Mouse (Mus musculus) heart, postnatal 0 days (tissue): ENCODE measurements around the gene Rubcn. TPM values are rescaled to one million over a fixed set of nuclear protein-coding genes. Genes with fewer than 3 reads are reported as not detected.

Source experiments
- ATAC-seq: fragments of 200-750 bp; cut with Nextera tagmentation; 2 replicates; pipeline ENCODE4 v1.8.0; 2017; ENCODE audit warnings: low read depth, moderate number of reproducible peaks, moderate library complexity; ENCODE audit not compliant: insufficient read depth
- DNase-seq: peaks from one replicate; pipeline ENCODE4 v3.0.0-alpha.2; 2016; ENCODE audit warnings: low spot score
- H3K27ac ChIP-seq: fragments of 300-500 bp; sonication (generic); 2 replicates; pipeline ENCODE4 v1.5.1; 2014; ENCODE audit warnings: low read depth, mild to moderate bottlenecking
- H3K27me3 ChIP-seq: fragments of 300-500 bp; sonication (generic); 2 replicates; pipeline ENCODE4 v1.6.1; 2014; ENCODE audit warnings: low read length, mixed read lengths; ENCODE audit not compliant: control insufficient read depth, insufficient read depth
- H3K36me3 ChIP-seq: fragments of 300-500 bp; sonication (generic); replicated peaks from 2 replicates; pipeline ENCODE4 v1.6.1; 2014; ENCODE audit warnings: low read length, mixed read lengths; ENCODE audit not compliant: control insufficient read depth, insufficient read depth
- H3K4me1 ChIP-seq: fragments of 300-500 bp; sonication (generic); 2 replicates; pipeline ENCODE4 v1.6.1; 2014; ENCODE audit warnings: antibody characterized with exemption; ENCODE audit not compliant: control insufficient read depth, insufficient read depth
- H3K4me2 ChIP-seq: fragments of 300-500 bp; sonication (generic); 2 replicates; pipeline ENCODE4 v1.6.1; 2014; ENCODE audit warnings: low read depth, mild to moderate bottlenecking, low read length, moderate library complexity
- H3K4me3 ChIP-seq: fragments of 300-500 bp; sonication (generic); 2 replicates; pipeline ENCODE4 v1.5.1; 2014; ENCODE audit warnings: low read depth, low read length
- H3K9ac ChIP-seq: fragments of 300-500 bp; sonication (generic); replicated peaks from 2 replicates; pipeline ENCODE4 v1.6.1; 2014; ENCODE audit warnings: low read depth, low read length, mixed read lengths
- H3K9me3 ChIP-seq: fragments of 300-500 bp; sonication (generic); replicated peaks from 2 replicates; pipeline ENCODE4 v1.6.1; 2016; ENCODE audit warnings: low read length; ENCODE audit not compliant: control insufficient read depth
- CTCF ChIP-seq: IDR thresholded peaks from 2 replicates; pipeline ENCODE4 v1.5.1; 2016; ENCODE audit warnings: antibody characterized with exemption, control low read depth, low read depth
- EP300 ChIP-seq: IDR thresholded peaks from 2 replicates; pipeline ENCODE4 v1.6.1; 2016; ENCODE audit warnings: antibody characterized with exemption, low read depth
- WGBS: fragments of 180-500 bp; shearing (Covaris S2); extraction: QIAGEN DNeasy Blood & Tissue Kit; methylation state at CpG from one replicate; pipeline ENCODE4 v1.1.7; 2014; 5-methylcytosine and 5-hydroxymethylcytosine counted together
- polyA plus RNA-seq: library from polyadenylated mRNA; unstranded; fragments of >200 nt; fragmentation: Nextera tagmentation; extraction: Ambion mirVana; gene quantifications from 2 replicates; pipeline ENCODE4 v1.2.1, GENCODE M21; 2015
- total RNA-seq: library from RNA; depleted of rRNA; stranded (reverse); fragments of >200 nt; gene quantifications from 2 replicates; pipeline ENCODE4 v1.2.3, GENCODE M21; 2014; ENCODE audit warnings: low replicate concordance

Gene Rubcn
- total and polyA plus RNA-seq, 2 experiments from 2014 or later = 12.5 to 66.7 TPM

DNA sequence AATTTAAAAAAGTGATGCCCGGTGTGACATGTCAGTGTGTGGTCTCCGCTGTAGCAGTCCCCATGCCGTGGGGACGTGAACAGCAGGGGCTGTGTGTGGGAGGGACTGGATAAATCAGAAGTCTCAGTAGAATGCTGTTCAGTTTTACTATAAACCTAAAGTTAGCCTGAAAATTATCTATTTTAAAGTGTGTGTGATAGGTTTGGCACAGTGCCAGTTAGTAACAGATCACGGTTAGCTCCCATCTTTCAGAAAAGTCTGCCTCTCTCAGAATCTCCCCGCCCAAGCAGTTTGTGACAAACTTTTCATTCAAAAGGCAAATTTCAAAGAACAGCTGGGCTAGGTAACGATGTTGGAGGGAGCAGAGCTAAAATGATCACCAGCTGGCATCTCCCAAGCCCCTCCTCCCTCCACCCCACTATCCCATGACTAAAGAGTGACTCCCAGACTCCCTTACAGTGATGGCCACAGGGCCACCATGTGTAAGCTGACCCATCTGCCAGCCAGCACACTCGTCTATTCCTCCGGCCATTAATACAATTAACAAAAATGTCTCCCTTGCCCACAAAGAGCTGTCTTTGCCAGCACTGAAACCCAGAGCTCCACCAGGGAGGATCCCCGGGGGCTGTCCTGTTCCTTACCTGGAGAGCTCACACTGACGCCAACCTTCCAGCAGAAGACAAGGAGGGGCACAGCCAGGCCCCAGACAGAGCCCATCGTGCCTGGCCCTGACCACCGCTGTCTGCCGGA, 80.7 kb downstream of the Rubcn start:
- 70% methylated on average over 14 of the region's 14 CpGs for WGBS
- DNase-seq = no peak
- TF ChIP-seq EP300 = no peak
- no peak for TF ChIP-seq CTCF
- Histone ChIP-seq H3K9ac (no peak overlapping the region), H3K4me2 (no peak overlapping the region), H3K4me1 (0 out of 2 replicates have a peak, but pooled peaks cover 8% of the 10 kb centered on the region), H3K9me3 (no peaks in the 10 kb centered on the region), H3K36me3 (no peaks in the 10 kb centered on the region), H3K27me3 (0 out of 2 replicates have a peak, but pooled peaks cover 3% of the 10 kb centered on the region), H3K27ac (no peak overlapping the region), H3K4me3 (no peak overlapping the region)
- no peak for ATAC-seq

DNA sequence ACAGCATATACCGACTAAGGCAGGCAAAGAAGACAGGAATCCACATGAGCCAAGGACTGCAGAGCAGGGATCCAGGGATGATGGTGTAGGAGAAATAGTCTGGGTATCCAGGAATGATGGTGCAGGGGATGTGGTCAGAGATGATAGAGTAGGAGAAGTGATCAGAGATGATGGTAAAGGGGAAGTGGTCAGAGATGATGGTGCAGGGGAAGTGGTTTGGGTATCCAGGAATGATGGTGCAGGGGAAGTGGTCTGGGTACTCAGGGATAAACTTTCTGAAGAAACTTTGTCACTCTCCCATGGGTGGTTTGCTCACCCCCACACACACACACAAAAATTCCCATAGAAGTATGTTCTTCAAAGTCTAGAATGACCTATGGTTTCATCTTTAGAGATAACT, 82.4 kb downstream of the Rubcn start:
- ATAC-seq (no peak), DNase-seq (no peak)
- no peak for TF ChIP-seq EP300
- TF ChIP-seq CTCF = no peak
- H3K4me3 ChIP-seq = no peak overlapping the region
- H3K9me3 ChIP-seq = no peaks in the 10 kb centered on the region
- no peak overlapping the region for H3K9ac ChIP-seq
- H3K4me1 ChIP-seq = 0 out of 2 replicates have a peak, but pooled peaks cover 8% of the 10 kb centered on the region
- H3K27me3 ChIP-seq = 0 out of 2 replicates have a peak, but pooled peaks cover 3% of the 10 kb centered on the region
- no peak overlapping the region for H3K4me2 ChIP-seq
- no peaks in the 10 kb centered on the region for H3K36me3 ChIP-seq
- no peak overlapping the region for H3K27ac ChIP-seq
- WGBS = 82% methylated on average over 1 of the region's 1 CpGs

DNA sequence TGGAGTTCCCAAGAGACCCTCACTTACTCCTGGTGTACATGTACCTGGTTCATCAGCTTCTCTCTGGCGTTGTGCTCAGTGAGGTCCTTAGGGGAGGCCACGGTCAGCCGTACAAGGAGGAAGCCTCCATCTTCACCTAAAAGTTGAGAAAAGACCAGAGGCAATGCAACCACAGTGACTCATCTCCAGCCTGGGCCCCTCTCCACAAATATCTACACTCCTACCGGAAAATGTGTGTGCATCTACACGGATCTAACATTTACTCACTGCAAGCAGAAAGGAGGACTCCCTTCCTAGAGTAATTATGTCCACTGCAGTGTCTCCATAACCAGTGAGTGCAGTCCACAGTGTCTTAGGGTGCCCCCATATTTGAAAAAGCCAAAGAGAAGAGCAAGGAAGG, 87.5 kb downstream of the Rubcn start:
- TF ChIP-seq EP300 = no peak
- TF ChIP-seq CTCF = no peak
- no peak for ATAC-seq
- no peak overlapping the region for H3K27ac ChIP-seq
- H3K4me2 ChIP-seq = no peak overlapping the region
- DNase-seq = no peak
- H3K27me3 ChIP-seq = 0 out of 2 replicates have a peak, but pooled peaks cover 3% of the 10 kb centered on the region
- 0 out of 2 replicates have a peak, but pooled peaks cover 6% of the 10 kb centered on the region for H3K9me3 ChIP-seq
- 81% methylated on average over 5 of the region's 5 CpGs for WGBS
- no peak overlapping the region for H3K9ac ChIP-seq
- 0 out of 2 replicates have a peak, but pooled peaks cover 8% of the 10 kb centered on the region for H3K4me1 ChIP-seq
- no peaks in the 10 kb centered on the region for H3K36me3 ChIP-seq
- no peak overlapping the region for H3K4me3 ChIP-seq

DNA sequence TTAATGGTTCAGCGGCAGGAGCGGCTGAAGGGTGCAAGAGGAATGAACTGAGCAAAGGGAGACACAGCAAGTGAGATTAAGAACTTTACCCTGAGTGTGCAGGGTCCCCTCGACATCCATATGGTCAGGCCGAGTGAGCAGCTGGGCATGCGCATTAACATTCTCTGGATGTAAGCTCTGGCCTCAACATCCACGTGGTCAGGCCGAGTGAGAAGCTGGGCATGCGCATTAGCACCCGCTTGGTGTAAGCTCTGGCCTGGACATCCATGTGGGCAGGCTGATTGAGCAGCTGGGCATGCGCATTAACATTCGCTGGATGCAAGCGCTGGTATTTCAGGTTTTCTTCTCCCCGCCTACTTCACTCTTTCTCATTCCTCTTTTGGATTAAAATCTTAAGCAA, 92.7 kb downstream of the Rubcn start:
- Histone ChIP-seq H3K9me3 (0 out of 2 replicates have a peak, but pooled peaks cover 6% of the 10 kb centered on the region), H3K9ac (no peak overlapping the region), H3K27ac (no peak overlapping the region), H3K4me3 (no peak overlapping the region), H3K4me1 (no peaks in the 10 kb centered on the region), H3K4me2 (no peak overlapping the region), H3K36me3 (no peaks in the 10 kb centered on the region), H3K27me3 (no peaks in the 10 kb centered on the region)
- 86% methylated on average over 13 of the region's 13 CpGs for WGBS
- ATAC-seq = no peak
- DNase-seq = no peak
- no peak for TF ChIP-seq EP300
- TF ChIP-seq CTCF = no peak

DNA sequence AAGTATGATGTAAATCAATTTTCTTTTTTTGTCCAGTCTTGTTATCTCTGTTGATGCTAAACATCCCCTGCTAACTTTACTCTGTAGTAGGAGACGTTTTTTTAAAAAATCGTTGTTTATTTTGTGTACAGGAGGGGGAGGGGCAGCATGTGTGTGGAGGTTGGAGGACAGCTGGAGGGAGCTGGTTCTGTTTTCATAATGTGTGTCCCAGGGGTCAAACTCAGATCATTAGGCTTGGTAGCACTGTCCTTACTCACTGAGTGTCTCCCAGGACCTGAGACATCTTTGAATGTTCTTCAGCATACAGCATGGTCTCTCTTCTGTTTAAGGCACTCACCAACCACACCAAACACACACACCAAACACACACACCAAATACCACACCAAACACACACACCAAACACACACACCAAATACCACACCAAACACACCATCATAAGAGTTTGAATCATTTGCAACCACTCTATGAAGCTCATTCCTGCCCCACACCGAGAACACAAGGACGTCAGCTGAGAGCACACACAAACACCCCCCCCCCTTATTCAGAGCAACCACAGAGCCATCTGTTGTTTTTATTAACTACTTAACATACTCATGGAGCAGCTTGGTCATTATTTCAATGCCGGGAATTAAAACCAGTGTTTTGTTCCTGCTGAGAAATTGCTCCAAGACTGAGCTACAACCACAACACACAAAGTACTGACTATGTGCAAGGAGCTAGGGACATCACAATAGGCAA, 94.1 kb downstream of the Rubcn start:
- 0 out of 2 replicates have a peak, but pooled peaks cover 2% of the 10 kb centered on the region for H3K9me3 ChIP-seq
- H3K4me1 ChIP-seq = no peaks in the 10 kb centered on the region
- WGBS = 53% methylated on average over 5 of the region's 5 CpGs
- no peak for DNase-seq
- no peak for ATAC-seq
- H3K4me3 ChIP-seq = no peak overlapping the region
- no peak for TF ChIP-seq EP300
- no peak for TF ChIP-seq CTCF
- no peaks in the 10 kb centered on the region for H3K36me3 ChIP-seq
- no peak overlapping the region for H3K27ac ChIP-seq
- H3K9ac ChIP-seq = no peak overlapping the region
- H3K27me3 ChIP-seq = no peaks in the 10 kb centered on the region
- H3K4me2 ChIP-seq = no peak overlapping the region
